Mouse (Mus musculus): ENCODE results near the gene Vegfd. TPM values are rescaled to one million over a fixed set of nuclear protein-coding genes. Genes with fewer than 3 reads are reported as not detected.

The Vegfd gene
- total RNA-seq, 2 experiments from 2014 or later: not detected

Other genes with a start within 250 kb of the Vegfd start
- gene Ace2, start 234.0 kb upstream of the Vegfd start, total RNA-seq (2015): not detected in 2 replicates
- not detected in 2 replicates for gene Ace2, start 234.0 kb upstream of the Vegfd start, total RNA-seq (2017)
- gene Bmx, start 115.2 kb upstream of the Vegfd start, total RNA-seq (2015): 27.4 and 30.8 TPM in 2 replicates
- 40.8 and 42.4 TPM in 2 replicates for gene Bmx, start 115.2 kb upstream of the Vegfd start, total RNA-seq (2017)
- gene Pir, start 104.0 kb upstream of the Vegfd start, total RNA-seq (2015): 3.9 and 6.1 TPM in 2 replicates
- 1.7 and 2.8 TPM in 2 replicates for gene Pir, start 104.0 kb upstream of the Vegfd start, total RNA-seq (2017)
- gene Piga, start 46.4 kb downstream of the Vegfd start, total RNA-seq (2015): 6.6 and 7.2 TPM in 2 replicates
- gene Piga, start 46.4 kb downstream of the Vegfd start, total RNA-seq (2017): 9.4 and 9.9 TPM in 2 replicates
- gene Asb11, start 63.6 kb downstream of the Vegfd start, total RNA-seq (2015): not detected in 2 replicates
- not detected in 2 replicates for gene Asb11, start 63.6 kb downstream of the Vegfd start, total RNA-seq (2017)
- gene Asb9, start 132.9 kb downstream of the Vegfd start, total RNA-seq (2015): not detected in 2 replicates
- gene Asb9, start 132.9 kb downstream of the Vegfd start, total RNA-seq (2017): not detected in 2 replicates